Mouse (Mus musculus) hindbrain, postnatal 0 days (tissue): ENCODE measurements around the gene Col13a1. TPM values are rescaled to one million over a fixed set of nuclear protein-coding genes. Genes with fewer than 3 reads are reported as not detected.

ENCODE experiments used
- ATAC-seq: fragments of 200-750 bp; cut with Nextera tagmentation; 2 replicates; pipeline ENCODE4 v1.8.0; 2017; ENCODE audit warnings: mild to moderate bottlenecking, moderate TSS enrichment, moderate library complexity
- DNase-seq: peaks from one replicate; pipeline ENCODE4 v3.0.0-alpha.2; 2015; ENCODE audit warnings: low spot score
- H3K27ac ChIP-seq: fragments of 300-500 bp; sonication (generic); 2 replicates; pipeline ENCODE4 v1.5.1; 2014; ENCODE audit warnings: mild to moderate bottlenecking
- H3K27me3 ChIP-seq: fragments of 300-500 bp; sonication (generic); 2 replicates; pipeline ENCODE4 v1.6.1; 2014; ENCODE audit warnings: low read length, mixed read lengths; ENCODE audit not compliant: insufficient read depth
- H3K36me3 ChIP-seq: fragments of 300-500 bp; sonication (generic); 2 replicates; pipeline ENCODE4 v1.6.1; 2014; ENCODE audit warnings: low read length, mixed read lengths; ENCODE audit not compliant: insufficient read depth
- H3K4me1 ChIP-seq: fragments of 300-500 bp; sonication (generic); 2 replicates; pipeline ENCODE4 v1.6.1; 2014; ENCODE audit warnings: antibody characterized with exemption, low read length, mixed read lengths; ENCODE audit not compliant: insufficient read depth
- H3K4me2 ChIP-seq: fragments of 300-500 bp; sonication (generic); 2 replicates; pipeline ENCODE4 v1.6.1; 2014; ENCODE audit warnings: low read depth, mild to moderate bottlenecking, low read length, moderate library complexity, mixed read lengths
- H3K4me3 ChIP-seq: fragments of 300-500 bp; sonication (generic); 2 replicates; pipeline ENCODE4 v1.5.1; 2014; ENCODE audit warnings: low read length
- H3K9ac ChIP-seq: fragments of 300-500 bp; sonication (generic); replicated peaks from 2 replicates; pipeline ENCODE4 v1.6.1; 2014; ENCODE audit warnings: mild to moderate bottlenecking, low read length, moderate library complexity, mixed read lengths
- H3K9me3 ChIP-seq: fragments of 300-500 bp; sonication (generic); 2 replicates; pipeline ENCODE4 v1.6.1; 2016; ENCODE audit warnings: low read length, mixed read lengths
- CTCF ChIP-seq: IDR thresholded peaks from 2 replicates; pipeline ENCODE4 v1.5.1; 2016; ENCODE audit warnings: antibody characterized with exemption, control low read depth, low read depth
- WGBS: fragments of 180-500 bp; shearing (Covaris S2); extraction: QIAGEN DNeasy Blood & Tissue Kit; methylation state at CpG from one replicate; pipeline ENCODE4 v1.1.7; 2014; 5-methylcytosine and 5-hydroxymethylcytosine counted together
- polyA plus RNA-seq: library from polyadenylated mRNA; unstranded; fragments of >200 nt; fragmentation: Nextera tagmentation; extraction: Ambion mirVana; gene quantifications from 2 replicates; pipeline ENCODE4 v1.2.1, GENCODE M21; 2015
- total RNA-seq: library from RNA; depleted of rRNA; stranded (reverse); fragments of >200 nt; gene quantifications from 2 replicates; pipeline ENCODE4 v1.2.3, GENCODE M21; 2014

Col13a1 gene
- total and polyA plus RNA-seq, 2 experiments from 2014 or later = 1.6 to 4.2 TPM

- no peak for ATAC-seq
- no peak for DNase-seq
- H3K4me2 ChIP-seq = no peak overlapping the region
- no peak overlapping the region for H3K27ac ChIP-seq
- no peaks in the 10 kb centered on the region for H3K36me3 ChIP-seq
- no peak overlapping the region for H3K9ac ChIP-seq
- H3K9me3 ChIP-seq = no peaks in the 10 kb centered on the region
- no peaks in the 10 kb centered on the region for H3K4me1 ChIP-seq
- no peak for TF ChIP-seq CTCF
- 93% methylated on average over 10 of the region's 10 CpGs for WGBS
- no peak overlapping the region for H3K4me3 ChIP-seq
- H3K27me3 ChIP-seq = no peaks in the 10 kb centered on the region
These were observed 88.6 kb downstream of the Col13a1 start for GRCm38 (mm10) chr10:61890294-61890693.

GRCm38 (mm10) chr10:61879427-61879826 lies 99.5 kb downstream of the Col13a1 start:
- DNase-seq = peak; percentile 59
- whole genome bisulfite sequencing = 17% methylated on average over 4 of the region's 4 CpGs

GRCm38 (mm10) chr10:61877787-61878186 lies 101.1 kb downstream of the Col13a1 start:
- peak; percentile 98 for TF ChIP-seq CTCF
- DNase-seq = peak; percentile 89
- Histone ChIP-seq H3K27ac (no peak overlapping the region), H3K9me3 (no peaks in the 10 kb centered on the region), H3K4me1 (0 out of 2 replicates have a peak, but pooled peaks cover 7% of the 10 kb centered on the region), H3K4me3 (no peak overlapping the region), H3K27me3 (0 out of 2 replicates have a peak, but pooled peaks cover 5% of the 10 kb centered on the region), H3K9ac (no peak overlapping the region), H3K36me3 (no peaks in the 10 kb centered on the region), H3K4me2 (no peak overlapping the region)
- ATAC-seq = peak; percentile 67
- 10% methylated on average over 6 of the region's 6 CpGs for WGBS

More at GRCm38 (mm10) chr10:61879427-61879826, 99.5 kb downstream of the Col13a1 start:
- Histone ChIP-seq H3K36me3 (no peaks in the 10 kb centered on the region), H3K27me3 (0 out of 2 replicates have a peak, but pooled peaks cover 5% of the 10 kb centered on the region), H3K4me3 (no peak overlapping the region), H3K4me2 (no peak overlapping the region), H3K4me1 (0 out of 2 replicates have a peak, but pooled peaks cover 7% of the 10 kb centered on the region), H3K9ac (no peak overlapping the region), H3K27ac (no peak overlapping the region), H3K9me3 (no peaks in the 10 kb centered on the region)
- ATAC-seq = peak; percentile 76
- TF ChIP-seq CTCF = no peak

- 69% methylated on average over 3 of the region's 3 CpGs for WGBS
- Histone ChIP-seq H3K4me2 (no peak overlapping the region), H3K9me3 (no peaks in the 10 kb centered on the region), H3K4me1 (no peaks in the 10 kb centered on the region), H3K4me3 (no peak overlapping the region), H3K27ac (no peak overlapping the region), H3K27me3 (no peaks in the 10 kb centered on the region), H3K9ac (no peak overlapping the region), H3K36me3 (no peaks in the 10 kb centered on the region)
- ATAC-seq = no peak
- no peak for TF ChIP-seq CTCF
- no peak for DNase-seq
These were observed 109.1 kb downstream of the Col13a1 start for GRCm38 (mm10) chr10:61869796-61870195.

- Histone ChIP-seq H3K4me1 (no peaks in the 10 kb centered on the region), H3K4me2 (no peak overlapping the region), H3K9me3 (peaks cover 10% of the 10 kb centered on the region), H3K27me3 (no peaks in the 10 kb centered on the region), H3K36me3 (no peaks in the 10 kb centered on the region), H3K27ac (no peak overlapping the region), H3K9ac (no peak overlapping the region), H3K4me3 (no peak overlapping the region)
- no peak for DNase-seq
- no peak for TF ChIP-seq CTCF
- ATAC-seq = no peak
- WGBS = 77% methylated on average over 11 of the region's 11 CpGs
These were observed 112.8 kb downstream of the Col13a1 start for GRCm38 (mm10) chr10:61866045-61866580.

GRCm38 (mm10) chr10:61859451-61859850 lies 119.5 kb downstream of the Col13a1 start:
- TF ChIP-seq CTCF = no peak
- Histone ChIP-seq H3K27me3 (no peaks in the 10 kb centered on the region), H3K9ac (no peak overlapping the region), H3K4me1 (no peaks in the 10 kb centered on the region), H3K4me2 (no peak overlapping the region), H3K4me3 (no peak overlapping the region), H3K27ac (no peak overlapping the region), H3K36me3 (no peaks in the 10 kb centered on the region), H3K9me3 (peaks cover 10% of the 10 kb centered on the region)
- DNase-seq (peak; percentile 5), ATAC-seq (no peak)
- WGBS = 80% methylated on average over 2 of the region's 2 CpGs

- 80% methylated on average over 8 of the region's 8 CpGs for WGBS
These were observed 123.7 kb downstream of the Col13a1 start for GRCm38 (mm10) chr10:61855139-61855675.

More at GRCm38 (mm10) chr10:61855139-61855675, 123.7 kb downstream of the Col13a1 start:
- Histone ChIP-seq H3K27me3 (no peaks in the 10 kb centered on the region), H3K9ac (no peak overlapping the region), H3K4me2 (no peak overlapping the region), H3K36me3 (no peaks in the 10 kb centered on the region), H3K4me1 (no peaks in the 10 kb centered on the region), H3K9me3 (no peaks in the 10 kb centered on the region), H3K27ac (no peak overlapping the region), H3K4me3 (no peak overlapping the region)
- ATAC-seq (no peak), DNase-seq (no peak)
- TF ChIP-seq CTCF = no peak
